Mouse (Mus musculus): ENCODE data around the gene Kank2.
"Not testable (repeated sequence)": the region's sequence is repeated elsewhere in the genome, so short reads cannot be mapped to it uniquely, and the experiment has no call there.

The Kank2 gene

GRCm38 (mm10) chr9:21784517-21785307, 13.8 kb downstream of the Kank2 start:
- no peak for DNase-seq (ENCODE audit: low read depth, low spot score)

- DNase-seq (ENCODE audit: low read depth, low spot score) = no peak
Observed at GRCm38 (mm10) chr9:21781657-21782468, 16.7 kb downstream of the Kank2 start.

DNA sequence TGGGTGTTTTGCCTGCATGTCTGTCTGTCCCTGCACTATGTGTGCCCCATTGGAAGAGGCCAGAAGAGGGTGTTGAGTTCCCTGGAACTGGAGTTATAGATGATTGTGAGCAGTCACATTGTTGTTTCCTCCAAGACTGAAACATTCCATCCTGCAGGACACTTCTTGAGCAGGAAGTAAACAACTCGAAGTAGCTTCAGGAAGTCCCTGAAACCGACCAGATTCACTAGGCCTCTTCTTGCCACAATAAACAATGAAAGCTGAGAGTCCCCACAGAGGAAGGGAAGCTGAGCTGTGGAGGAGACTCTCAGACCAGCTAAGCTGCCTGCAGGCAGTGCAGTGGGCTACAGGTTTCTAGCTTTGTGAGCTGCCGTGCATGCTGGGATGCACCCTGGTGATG, 20.8 kb downstream of the Kank2 start:
- DNase-seq (ENCODE audit: low read depth, low spot score) = no peak

GRCm38 (mm10) chr9:21774353-21774752, 24.2 kb downstream of the Kank2 start:
- no peak for DNase-seq (ENCODE audit: low read depth, low spot score)

GRCm38 (mm10) chr9:21773396-21773795, 25.1 kb downstream of the Kank2 start:
- not testable (repeated sequence) for DNase-seq (ENCODE audit: low read depth, low spot score)

GRCm38 (mm10) chr9:21769558-21770183, 28.9 kb downstream of the Kank2 start:
- DNase-seq (ENCODE audit: low read depth, low spot score) = no peak

DNA sequence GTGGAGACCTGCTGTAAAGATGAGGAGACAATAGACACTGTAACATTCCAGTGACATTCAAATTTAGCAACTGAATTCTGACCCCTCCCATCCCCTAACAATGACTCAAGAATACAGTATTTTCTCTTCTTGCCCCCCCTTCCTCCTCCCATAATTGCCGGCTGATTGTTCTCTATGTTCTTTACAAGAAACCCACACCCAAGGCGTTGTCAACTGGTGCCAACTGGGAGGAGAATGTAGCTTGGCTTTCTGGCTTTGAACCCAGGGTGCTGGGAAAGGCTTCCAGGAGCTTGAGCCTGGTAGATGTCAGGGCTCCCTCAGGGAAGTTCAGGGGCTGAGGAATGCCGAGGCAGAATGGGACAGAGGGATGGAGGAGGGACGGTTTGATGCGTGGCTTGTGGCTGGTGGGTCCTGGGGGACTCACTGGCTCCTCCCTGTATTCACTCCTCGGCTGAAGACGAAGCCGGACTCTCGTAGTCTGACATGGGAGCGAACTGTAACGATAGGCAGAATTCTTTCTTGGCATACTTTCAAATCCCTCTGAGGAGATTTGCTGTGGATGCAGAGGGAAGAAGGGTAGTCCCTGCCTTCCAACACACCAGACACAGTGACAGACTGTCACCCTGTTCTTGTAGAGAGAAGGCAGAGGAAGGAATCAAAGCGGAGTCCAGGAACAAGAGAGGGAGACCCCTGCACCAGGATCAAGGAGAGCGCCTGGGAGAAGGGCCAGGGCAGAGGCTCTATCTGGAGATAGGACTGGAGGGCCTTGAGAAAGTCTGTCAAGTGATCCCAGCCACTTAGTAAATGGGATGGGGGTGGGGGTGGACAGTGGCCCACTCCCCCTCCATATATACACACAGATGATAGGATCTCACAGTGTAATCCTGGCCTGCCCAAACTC, 29.8 kb downstream of the Kank2 start:
- no peak for DNase-seq (ENCODE audit: low read depth, low spot score)

DNA sequence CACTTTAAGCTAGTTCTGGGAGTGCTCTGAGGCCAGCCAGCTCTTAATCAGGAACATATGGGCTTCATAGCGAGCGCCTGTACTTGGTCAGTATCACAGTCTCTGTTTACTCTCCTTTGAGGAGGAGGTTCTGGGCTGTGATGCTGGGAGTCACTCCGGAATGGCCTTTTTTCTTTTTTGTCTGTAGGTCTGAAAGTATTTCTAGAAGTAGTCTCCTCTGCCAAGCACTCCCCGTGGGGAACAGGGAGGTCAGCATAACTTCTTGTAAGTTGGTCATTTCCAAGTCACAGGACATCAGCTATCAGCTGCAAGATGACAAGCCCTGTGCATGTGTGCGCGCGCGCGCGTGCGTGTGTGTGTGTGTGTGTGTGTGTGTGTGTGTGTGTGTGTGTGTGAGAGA, 30.6 kb downstream of the Kank2 start:
- no peak for DNase-seq (ENCODE audit: low read depth, low spot score)

DNA sequence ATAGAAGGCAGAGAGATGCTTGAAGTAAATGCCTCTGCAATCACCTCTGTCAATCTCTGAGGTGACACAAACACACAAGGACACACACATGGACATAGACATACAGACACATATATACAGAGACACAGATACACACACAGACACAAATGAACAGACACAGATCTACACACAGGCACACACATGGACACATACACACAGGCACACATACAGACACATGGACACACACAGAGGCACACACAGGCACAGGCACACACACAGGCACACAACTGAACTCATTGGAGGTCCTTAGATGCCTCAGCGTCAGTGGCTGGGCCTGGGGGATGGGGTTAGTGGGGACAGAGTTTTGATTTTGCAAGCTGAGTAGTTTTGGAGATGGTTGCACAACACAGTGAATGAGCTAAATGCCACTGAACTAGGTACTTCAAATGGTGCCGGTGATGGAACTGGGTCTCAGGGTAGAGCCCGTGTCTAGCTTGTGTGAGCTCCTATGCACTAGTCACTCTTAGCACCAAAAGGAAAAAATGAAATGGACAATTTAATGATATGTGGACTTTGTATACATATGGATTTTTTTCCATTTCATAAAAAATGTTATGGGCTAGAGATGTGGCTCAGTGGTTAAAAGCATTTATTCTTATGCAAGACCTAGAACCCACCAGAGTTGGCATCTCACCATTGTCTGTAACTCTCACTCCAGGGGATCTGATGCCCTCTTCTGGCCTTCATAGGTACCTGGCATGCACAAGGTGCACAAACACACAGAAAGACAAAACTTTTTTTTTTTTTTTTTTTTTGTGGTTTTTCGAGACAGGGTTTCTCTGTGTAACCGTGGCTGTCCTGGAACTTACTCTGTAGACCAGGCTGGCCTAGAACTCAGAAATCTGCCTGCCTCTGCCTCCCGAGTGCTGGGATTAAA, 34.2 kb downstream of the Kank2 start:
- no peak for DNase-seq (ENCODE audit: low read depth, low spot score)

GRCm38 (mm10) chr9:21762135-21762534, 36.4 kb downstream of the Kank2 start:
- DNase-seq (ENCODE audit: low read depth, low spot score) = no peak

DNA sequence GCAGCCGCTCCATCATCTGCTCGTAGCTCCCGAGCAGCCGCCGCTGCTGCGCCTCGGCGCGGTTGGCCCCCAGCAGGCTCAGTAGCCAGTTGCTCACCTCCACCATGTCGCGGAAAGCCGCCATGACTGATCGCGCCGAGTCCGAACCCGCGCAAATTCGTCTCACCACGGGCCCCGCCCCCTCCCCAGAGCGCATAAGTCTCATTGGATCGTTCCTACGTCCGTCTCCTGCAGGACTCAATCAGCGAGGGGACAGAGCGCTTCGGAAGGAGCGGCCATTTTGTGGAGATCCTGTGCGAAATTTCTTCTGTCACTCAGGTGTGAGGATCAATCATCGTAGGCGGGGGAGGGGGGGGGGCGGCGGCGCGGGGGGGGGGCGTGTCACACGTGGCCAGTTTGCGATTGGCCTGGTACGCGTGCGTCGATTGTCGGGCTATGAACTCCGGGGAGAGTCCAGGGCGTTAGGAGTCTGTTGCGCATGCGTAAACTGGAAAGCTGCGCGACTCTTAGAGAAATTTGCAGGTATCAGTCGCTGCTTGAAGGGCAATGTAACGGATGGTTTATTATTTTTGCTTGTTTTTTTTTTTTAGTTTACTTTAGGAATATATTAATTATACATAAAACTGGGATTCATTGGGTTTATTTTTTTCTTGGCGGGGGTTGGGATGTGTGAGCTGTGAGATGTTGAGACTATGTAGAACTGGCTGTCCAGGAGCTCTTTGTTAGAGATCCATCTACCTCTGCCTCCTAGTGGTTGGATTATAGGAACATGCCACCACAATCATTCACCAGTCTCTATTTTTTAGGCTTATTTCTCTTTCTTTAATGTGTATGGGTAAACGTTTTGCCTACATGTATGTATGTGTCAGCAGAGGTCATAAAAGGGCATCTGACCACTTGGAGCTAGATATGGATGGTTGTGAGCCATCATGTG, 38.1 kb downstream of the Kank2 start, which contains the start of gene Spc24:
Gene Spc24 (minus strand): TSS at position 149 of the 934 bp plus-strand sequence.
- peak; percentile 98 for DNase-seq (ENCODE audit: low read depth, low spot score)

- no peak for DNase-seq (ENCODE audit: low read depth, low spot score)
Observed at GRCm38 (mm10) chr9:21759718-21760117, 38.8 kb downstream of the Kank2 start.

GRCm38 (mm10) chr9:21758576-21759529, 39.7 kb downstream of the Kank2 start:
- DNase-seq (ENCODE audit: low read depth, low spot score) = no peak

DNA sequence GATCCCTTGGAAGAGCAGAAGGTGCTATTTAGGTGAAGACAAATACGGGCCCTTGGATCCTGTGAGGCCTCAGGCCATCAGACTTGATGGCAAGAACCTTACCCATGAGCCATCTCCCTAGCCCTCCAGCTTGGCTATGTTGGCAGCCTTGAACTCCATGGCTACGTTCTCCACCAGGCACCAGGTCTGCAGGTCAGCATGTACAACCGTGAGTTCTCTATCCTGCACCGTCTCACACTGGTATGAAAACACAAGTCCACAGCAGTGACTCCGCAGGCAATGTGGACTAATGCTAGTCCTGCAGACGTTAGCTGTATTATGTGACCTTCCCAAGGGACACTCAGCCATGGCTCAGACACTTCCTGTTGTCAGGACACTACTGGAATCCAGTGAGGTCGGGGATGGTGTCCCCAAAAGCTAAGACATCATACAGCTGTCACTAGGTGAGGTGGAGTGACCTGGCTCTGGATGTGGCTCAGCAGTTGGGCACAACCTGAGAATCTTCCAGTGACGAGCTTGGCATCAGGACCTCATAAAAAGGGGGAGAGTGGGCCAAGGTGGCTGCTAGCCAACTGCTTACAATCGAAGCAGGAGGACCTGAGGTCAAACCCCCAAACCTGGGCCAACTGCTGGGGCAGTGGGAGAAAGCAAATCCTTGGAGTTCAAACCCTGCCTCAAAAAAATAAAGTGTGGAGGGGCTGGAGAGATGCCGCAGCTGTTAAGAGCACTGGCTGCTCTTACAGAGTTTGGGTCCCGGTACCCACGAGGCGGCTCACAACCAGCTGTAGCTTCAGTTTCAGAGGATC, 43.8 kb downstream of the Kank2 start:
- DNase-seq (ENCODE audit: low read depth, low spot score) = no peak

DNA sequence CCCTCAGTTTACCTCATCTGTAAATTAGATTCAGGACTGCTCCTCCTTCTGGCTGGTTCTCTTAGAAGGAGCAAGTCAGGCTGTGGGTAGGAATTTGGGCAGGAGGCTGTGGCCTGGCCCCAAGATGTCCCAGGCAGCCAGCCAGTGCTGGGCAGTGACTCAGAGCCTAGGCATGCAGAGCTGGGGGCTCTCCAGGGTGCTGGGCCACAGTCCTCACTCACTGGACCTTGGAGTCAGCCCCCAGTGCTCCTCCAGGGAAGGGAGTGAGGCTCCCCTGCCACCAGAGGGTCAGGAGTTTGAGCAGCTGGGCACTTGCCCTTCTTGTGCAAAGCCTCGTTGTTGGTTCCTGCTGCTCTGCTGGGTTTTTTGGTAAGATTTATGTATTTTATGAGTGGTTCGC, 44.5 kb downstream of the Kank2 start:
- DNase-seq (ENCODE audit: low read depth, low spot score) = no peak

DNA sequence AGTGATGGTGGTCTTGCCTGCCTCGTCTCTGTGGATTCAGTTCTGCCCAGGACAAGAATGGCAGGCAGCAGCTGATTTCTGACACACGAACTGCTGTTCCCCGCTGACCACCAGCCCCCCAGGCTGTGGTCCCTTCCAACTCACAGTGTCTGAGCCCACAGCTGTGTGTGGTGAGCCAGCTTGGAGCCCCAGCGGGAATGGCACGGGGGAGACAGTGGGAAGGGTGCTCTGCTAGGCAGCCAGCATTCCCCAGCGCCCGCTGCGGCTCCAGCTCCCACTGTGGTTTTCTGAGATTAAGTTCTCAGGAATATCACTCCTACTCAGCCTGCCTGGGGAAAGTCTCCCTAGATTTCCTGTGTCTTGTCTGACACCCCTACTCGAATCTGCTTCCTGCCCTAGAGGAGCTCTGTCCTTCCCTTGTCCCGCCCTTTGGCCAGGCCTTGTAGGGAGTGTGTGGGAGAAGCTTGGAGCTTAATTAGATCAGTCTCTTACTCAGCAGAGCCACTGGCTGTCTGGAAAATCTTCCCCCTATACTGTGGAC, 46.2 kb downstream of the Kank2 start:
- no peak for DNase-seq (ENCODE audit: low read depth, low spot score)

GRCm38 (mm10) chr9:21751347-21751746, 47.2 kb downstream of the Kank2 start:
- DNase-seq (ENCODE audit: low read depth, low spot score) = no peak
